Mouse (Mus musculus) liver, postnatal 0 days (tissue): ENCODE data around the gene Galr2.

Experiments
- CTCF ChIP-seq: sonication (generic); IDR thresholded peaks from 2 replicates; pipeline ENCODE4 v1.5.1; 2016; ENCODE audit warnings: antibody characterized with exemption, low read depth
- EP300 ChIP-seq: IDR thresholded peaks from 2 replicates; pipeline ENCODE4 v1.6.1; 2016; ENCODE audit warnings: antibody characterized with exemption, low read depth, mild to moderate bottlenecking

DNA sequence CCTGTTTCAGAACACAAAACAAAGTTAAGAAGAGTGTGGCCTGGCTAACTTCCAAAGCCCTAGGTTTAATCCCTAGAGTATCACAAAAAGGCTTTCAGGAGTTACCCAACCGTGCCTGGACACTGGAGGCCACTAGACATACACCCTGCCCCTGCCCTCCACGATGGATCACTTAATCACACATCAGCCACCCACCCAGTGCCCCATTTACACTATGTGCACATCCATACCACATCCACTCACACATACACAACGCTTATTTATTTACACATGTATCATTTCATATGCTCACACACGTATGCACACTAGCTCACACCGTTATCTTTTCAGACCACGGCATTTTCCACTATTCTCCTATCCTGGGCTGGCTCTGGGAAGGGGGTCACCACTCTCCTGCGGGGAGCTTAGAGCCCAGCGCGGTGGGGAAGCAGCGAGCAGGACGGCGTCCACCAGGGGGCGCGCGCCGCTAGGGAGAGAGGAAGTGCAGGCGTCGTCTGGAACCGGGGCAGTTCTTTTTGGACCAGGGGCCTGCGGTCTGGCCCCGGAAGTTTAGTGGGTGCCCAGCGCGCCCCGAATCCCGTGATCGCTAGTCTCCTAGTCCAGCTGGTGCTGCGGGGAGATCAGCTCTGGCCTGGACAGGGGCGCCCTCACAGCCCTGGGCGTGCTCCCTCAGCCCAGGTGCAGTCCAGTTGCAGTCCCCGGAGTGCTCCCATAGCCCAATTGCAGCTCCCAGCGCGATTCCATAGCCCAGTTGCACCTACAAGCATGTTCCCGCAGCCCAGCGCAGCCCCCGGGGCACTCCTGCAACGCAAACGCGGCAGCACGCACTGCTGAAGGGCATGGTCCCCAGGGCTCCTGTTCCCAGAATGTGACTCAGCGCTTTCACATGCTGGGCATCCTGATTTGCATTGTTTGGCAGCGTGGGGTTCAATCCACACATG is 38.2 kb downstream of the Galr2 start:
- peak; percentile 98 for TF ChIP-seq CTCF
- TF ChIP-seq EP300, result no peak
